Mouse (Mus musculus) neural tube, embryonic 14.5 days (tissue): ENCODE data around the gene Per2. TPM values are rescaled to one million over a fixed set of nuclear protein-coding genes. Genes with fewer than 3 reads are reported as not detected.
A peak's percentile ranks its signal among the peaks of the same experiment; 100 is the strongest.

ENCODE experiments used
- ATAC-seq: fragments of 200-750 bp; cut with Nextera tagmentation; 2 replicates; pipeline ENCODE4 v1.8.0; 2017; ENCODE audit warnings: low read depth, mild to moderate bottlenecking, moderate TSS enrichment, moderate library complexity
- H3K27ac ChIP-seq: fragments of 300-500 bp; sonication (generic); 2 replicates; pipeline ENCODE4 v1.5.1; 2014; ENCODE audit warnings: low read depth, mild to moderate bottlenecking, control low read depth, low read length, moderate library complexity, mixed read lengths
- H3K27me3 ChIP-seq: fragments of 300-500 bp; sonication (generic); 2 replicates; pipeline ENCODE4 v1.6.1; 2014; ENCODE audit warnings: low read length; ENCODE audit not compliant: control insufficient read depth, insufficient read depth
- H3K36me3 ChIP-seq: fragments of 300-500 bp; sonication (generic); 2 replicates; pipeline ENCODE4 v1.6.1; 2014; ENCODE audit warnings: low read length, mixed read lengths; ENCODE audit not compliant: control insufficient read depth, insufficient read depth
- H3K4me1 ChIP-seq: fragments of 300-500 bp; sonication (generic); 2 replicates; pipeline ENCODE4 v1.6.1; 2014; ENCODE audit warnings: low read length; ENCODE audit not compliant: control insufficient read depth, insufficient read depth
- H3K4me2 ChIP-seq: fragments of 300-500 bp; sonication (generic); 2 replicates; pipeline ENCODE4 v1.6.1; 2014; ENCODE audit warnings: mild to moderate bottlenecking, low read depth, low read length, control low read depth
- H3K4me3 ChIP-seq: fragments of 300-500 bp; sonication (generic); 2 replicates; pipeline ENCODE4 v1.5.1; 2014; ENCODE audit warnings: low read depth, low read length, control low read depth, mixed read lengths
- H3K9ac ChIP-seq: fragments of 300-500 bp; sonication (generic); replicated peaks from 2 replicates; pipeline ENCODE4 v1.6.1; 2014; ENCODE audit warnings: low read depth, mild to moderate bottlenecking, control low read depth, low read length, mixed read lengths
- H3K9me3 ChIP-seq: fragments of 300-500 bp; sonication (generic); 2 replicates; pipeline ENCODE4 v1.6.1; 2016; ENCODE audit warnings: low read length; ENCODE audit not compliant: control insufficient read depth
- WGBS: fragments of 180-500 bp; shearing (Covaris S2); extraction: QIAGEN DNeasy Blood & Tissue Kit; methylation state at CpG from one replicate; pipeline ENCODE4 v1.1.7; 2014; 5-methylcytosine and 5-hydroxymethylcytosine counted together
- polyA plus RNA-seq: library from polyadenylated mRNA; unstranded; fragments of >200 nt; fragmentation: Nextera tagmentation; extraction: Ambion mirVana; gene quantifications from 2 replicates; pipeline ENCODE4 v1.2.1, GENCODE M21; 2014

Gene Per2
- 3.7 and 7.5 TPM in 2 replicates for polyA plus RNA-seq

DNA sequence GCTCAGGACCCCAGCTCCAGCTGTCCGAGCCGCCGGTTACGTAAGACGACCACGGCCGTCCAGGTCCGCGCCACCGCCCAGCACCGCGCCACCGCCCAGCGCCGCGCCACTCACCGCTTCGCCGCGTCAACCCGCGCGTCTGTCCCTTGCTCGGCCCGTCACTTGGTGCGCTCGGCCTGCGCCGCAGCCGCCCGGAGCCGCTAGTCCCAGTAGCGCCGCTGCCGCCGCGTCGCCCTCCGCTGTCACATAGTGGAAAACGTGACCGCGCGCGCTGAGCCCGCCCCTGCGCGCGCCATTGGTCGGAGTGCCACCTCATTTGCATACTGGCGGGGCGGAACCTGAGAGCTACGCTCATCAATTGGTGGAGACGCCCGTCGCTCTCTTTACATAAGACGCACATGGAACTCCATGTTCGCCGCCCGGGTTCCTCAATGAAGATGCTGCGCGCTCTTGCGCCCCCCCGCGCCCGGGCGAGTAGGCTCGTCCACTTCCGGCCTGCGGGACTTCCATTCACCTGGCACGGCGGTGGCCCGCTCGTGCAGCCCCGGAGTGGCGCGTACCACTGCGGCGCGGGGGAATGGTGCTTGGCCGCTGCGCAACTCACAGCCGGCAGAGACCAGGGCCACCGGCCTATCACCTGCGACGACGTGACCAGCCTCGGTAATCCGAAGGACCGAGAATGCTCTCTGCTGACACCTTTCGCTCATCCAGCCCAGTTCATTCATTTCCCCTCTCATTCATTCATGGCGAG lies at the start of gene Per2:
Gene Per2, minus strand, starts transcription at position 266 of the 751 bp plus-strand sequence.
- peaks cover 20% of the 10 kb centered on the region for H3K4me1 ChIP-seq
- no peaks in the 10 kb centered on the region for H3K27me3 ChIP-seq
- peak within 1 kb of the TSS; percentile 66 for H3K9ac ChIP-seq
- under 1% methylated on average over 81 of the region's 91 CpGs for WGBS
- peak within 1 kb of the TSS; percentile 90 for H3K4me2 ChIP-seq
- H3K9me3 ChIP-seq: no peaks in the 10 kb centered on the region
- peak; percentile 98 for ATAC-seq
- H3K4me3 ChIP-seq: peak within 1 kb of the TSS; percentile 76
- peak within 1 kb of the TSS; percentile 80 for H3K27ac ChIP-seq
- no peaks in the 10 kb centered on the region for H3K36me3 ChIP-seq

DNA sequence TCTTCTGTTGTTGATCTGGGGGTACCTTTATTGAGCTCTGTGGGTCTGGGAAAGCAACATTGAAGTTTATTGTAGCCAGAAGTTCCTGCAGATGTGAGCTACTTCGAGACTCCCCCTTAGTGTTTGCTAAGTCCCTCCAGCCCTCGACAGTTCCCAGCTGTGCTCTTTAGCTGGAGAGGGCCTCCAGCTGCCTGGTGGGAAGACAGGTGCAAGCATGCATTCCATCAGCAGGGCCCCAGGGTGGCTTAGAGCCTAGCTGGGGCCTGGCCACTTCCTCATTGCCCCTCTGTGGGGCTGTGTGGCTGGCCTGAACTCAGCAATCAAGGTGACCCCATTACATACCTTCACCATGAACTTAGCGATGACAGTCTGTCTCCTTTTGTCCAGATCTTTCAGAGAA lies 45.5 kb upstream of the Per2 start:
- Histone ChIP-seq H3K27ac (no peak overlapping the region), H3K27me3 (no peaks in the 10 kb centered on the region), H3K4me1 (no peaks in the 10 kb centered on the region), H3K4me3 (no peak overlapping the region), H3K9ac (no peak overlapping the region), H3K36me3 (peaks cover 24% of the 10 kb centered on the region), H3K4me2 (no peak overlapping the region), H3K9me3 (no peaks in the 10 kb centered on the region)
- WGBS: 80% methylated on average over 3 of the region's 3 CpGs
- ATAC-seq: no peak

DNA sequence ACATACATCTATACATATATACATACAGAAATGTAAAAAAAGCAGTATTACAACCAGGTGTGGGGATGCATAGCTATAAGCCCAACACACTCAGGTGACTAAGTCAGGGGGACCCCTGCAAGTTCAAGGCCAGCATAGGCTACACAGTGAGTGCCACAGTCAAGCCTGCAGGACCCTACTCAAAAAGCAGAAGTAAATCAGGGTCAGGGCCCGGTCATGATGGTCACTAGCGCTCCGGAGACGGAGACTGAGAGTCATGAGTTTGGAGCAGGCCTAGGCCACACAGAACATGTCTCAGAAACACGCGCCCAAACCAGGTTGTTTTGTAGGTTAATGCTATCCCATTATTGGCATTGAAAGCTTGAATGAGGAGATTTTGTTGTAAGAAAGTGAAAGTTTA lies 39.5 kb upstream of the Per2 start:
- Histone ChIP-seq H3K27me3 (no peaks in the 10 kb centered on the region), H3K9ac (no peak overlapping the region), H3K36me3 (peaks cover 4% of the 10 kb centered on the region), H3K4me2 (no peak overlapping the region), H3K4me3 (no peak overlapping the region), H3K27ac (no peak overlapping the region), H3K9me3 (no peaks in the 10 kb centered on the region), H3K4me1 (peaks cover 12% of the 10 kb centered on the region)
- 93% methylated on average over 6 of the region's 6 CpGs for WGBS
- ATAC-seq: no peak

DNA sequence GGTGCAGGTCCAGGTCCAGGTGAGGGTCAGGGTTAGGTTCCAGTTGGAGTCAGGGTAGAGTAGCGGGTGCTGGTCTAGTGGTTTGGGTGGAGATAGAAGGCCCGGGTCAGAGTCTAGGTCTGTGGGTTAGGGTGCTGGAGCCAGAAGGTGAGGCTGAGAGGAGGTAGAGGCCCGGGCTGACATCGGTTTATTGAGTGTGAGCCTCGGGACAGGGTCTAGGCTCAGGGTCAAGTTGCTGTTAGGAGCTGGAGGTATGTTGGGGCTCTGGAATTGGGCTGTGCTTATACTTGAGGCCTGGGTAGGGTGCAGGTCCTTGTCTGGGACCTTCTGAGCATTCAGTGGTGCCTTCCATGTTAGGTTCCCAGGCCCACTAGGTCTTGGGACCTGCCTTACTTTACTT lies 36.2 kb upstream of the Per2 start:
- peak overlapping the region; percentile 78 for H3K9ac ChIP-seq
- no peaks in the 10 kb centered on the region for H3K9me3 ChIP-seq
- WGBS: 56% methylated on average over 5 of the region's 5 CpGs
- H3K4me3 ChIP-seq: peak overlapping the region; percentile 89
- H3K4me1 ChIP-seq: peaks cover 12% of the 10 kb centered on the region
- H3K27me3 ChIP-seq: no peaks in the 10 kb centered on the region
- H3K36me3 ChIP-seq: no peaks in the 10 kb centered on the region; the same call in none of the 2 replicates
- no peak overlapping the region for H3K27ac ChIP-seq
- peak overlapping the region; percentile 94 for H3K4me2 ChIP-seq
- ATAC-seq: no peak

DNA sequence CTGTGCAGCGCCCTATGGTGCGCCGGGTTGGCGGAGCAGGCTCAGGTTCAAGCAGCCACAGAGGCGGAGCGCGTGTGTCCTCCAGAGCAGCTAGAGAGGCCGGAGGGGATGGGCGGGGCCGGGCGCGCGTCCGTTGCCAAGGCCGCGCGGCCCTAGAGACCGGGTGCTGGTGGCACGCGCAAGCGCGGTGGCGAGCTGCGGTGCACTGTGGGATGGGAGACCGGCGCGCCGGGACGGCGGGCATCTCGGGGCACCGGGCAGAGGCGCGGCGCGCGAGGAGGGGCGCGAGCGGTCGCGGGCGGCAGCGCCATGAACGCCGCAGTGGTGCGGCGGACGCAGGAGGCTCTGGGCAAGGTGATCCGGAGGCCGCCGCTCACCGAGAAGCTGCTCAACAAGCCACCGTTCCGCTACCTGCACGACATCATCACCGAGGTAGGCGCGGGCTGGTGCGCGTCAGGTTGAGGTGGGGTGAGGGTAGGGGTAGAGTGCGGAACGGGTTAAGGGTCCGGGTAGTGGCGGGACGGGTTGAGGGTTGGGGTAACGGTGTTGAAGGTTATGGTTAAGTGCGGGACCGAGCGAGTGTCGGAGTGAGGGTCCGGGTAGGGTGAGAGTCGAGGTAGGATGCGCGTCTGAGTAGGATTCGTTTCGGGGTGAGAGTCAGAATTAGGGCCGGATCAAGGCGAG lies 35.5 kb upstream of the Per2 start, which contains the start of gene Traf3ip1:
Gene Traf3ip1, plus strand, starts transcription at position 191 of the 684 bp plus-strand sequence.
- peak within 1 kb of the TSS; percentile 89 for H3K4me3 ChIP-seq
- peak within 1 kb of the TSS; percentile 94 for H3K4me2 ChIP-seq
- peaks cover 12% of the 10 kb centered on the region for H3K4me1 ChIP-seq
- no peaks in the 10 kb centered on the region for H3K9me3 ChIP-seq
- no peaks in the 10 kb centered on the region; the same call in 1 of the 2 replicates for H3K36me3 ChIP-seq
- peak within 1 kb of the TSS; percentile 78 for H3K9ac ChIP-seq
- under 1% methylated on average over 78 of the region's 79 CpGs for WGBS
- no peak within 1 kb of the TSS for H3K27ac ChIP-seq
- peak; percentile 99 for ATAC-seq
- H3K27me3 ChIP-seq: no peaks in the 10 kb centered on the region

DNA sequence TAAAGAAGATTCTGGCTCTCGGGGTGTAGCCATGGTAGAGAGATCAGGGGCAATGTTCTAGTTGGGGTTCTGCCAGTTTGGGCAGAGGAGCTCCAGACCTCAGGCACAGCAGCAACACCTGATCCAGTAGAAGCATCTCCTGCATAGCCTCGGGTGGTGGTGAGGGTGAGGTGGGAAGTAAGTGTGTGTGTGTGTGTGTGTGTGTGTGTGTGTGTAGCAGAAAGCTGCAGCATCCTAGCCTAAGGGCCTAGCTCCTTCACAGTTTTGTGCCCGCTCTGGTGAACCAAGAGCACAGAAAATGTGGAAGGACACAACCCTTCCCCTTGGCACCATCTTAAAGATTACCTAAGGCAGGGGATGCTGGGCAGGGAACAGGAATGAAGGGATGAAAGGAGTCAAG lies 34.8 kb upstream of the Per2 start:
- 55% methylated on average over 3 of the region's 3 CpGs for WGBS
- no peak overlapping the region for H3K9ac ChIP-seq
- no peaks in the 10 kb centered on the region for H3K27me3 ChIP-seq
- H3K9me3 ChIP-seq: no peaks in the 10 kb centered on the region
- no peak overlapping the region for H3K27ac ChIP-seq
- peak overlapping the region; percentile 89; the same call in 1 of the 2 replicates for H3K4me3 ChIP-seq
- H3K4me2 ChIP-seq: peak overlapping the region; percentile 94
- no peaks in the 10 kb centered on the region for H3K36me3 ChIP-seq
- peaks cover 12% of the 10 kb centered on the region for H3K4me1 ChIP-seq
- ATAC-seq: peak; percentile 22; the same call in 1 of the 2 replicates

DNA sequence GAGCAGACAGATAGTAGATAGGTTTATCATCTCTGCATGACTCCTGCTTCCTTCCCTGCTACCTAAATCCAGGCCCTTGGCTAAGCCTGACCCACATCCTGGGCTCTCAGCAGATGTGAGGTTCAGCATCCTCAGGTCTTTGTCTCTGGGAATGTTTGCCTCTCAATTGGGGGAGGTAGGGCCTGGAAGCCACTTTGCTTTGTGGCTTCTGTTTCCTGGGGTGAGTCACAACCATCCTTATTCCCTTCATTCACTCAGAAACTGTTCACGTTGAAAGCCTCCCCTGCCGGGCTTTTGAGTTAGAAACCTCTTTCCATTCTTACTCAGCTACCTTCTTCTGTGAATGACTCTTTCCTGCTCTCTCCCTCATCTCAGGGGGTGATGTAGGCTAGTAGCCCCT lies 33.6 kb upstream of the Per2 start:
- Histone ChIP-seq H3K9me3 (no peaks in the 10 kb centered on the region), H3K4me3 (no peak overlapping the region), H3K36me3 (no peaks in the 10 kb centered on the region), H3K4me2 (no peak overlapping the region), H3K27ac (no peak overlapping the region), H3K9ac (no peak overlapping the region), H3K27me3 (no peaks in the 10 kb centered on the region), H3K4me1 (peaks cover 12% of the 10 kb centered on the region)
- WGBS: 11% methylated on average over 2 of the region's 2 CpGs
- no peak for ATAC-seq

DNA sequence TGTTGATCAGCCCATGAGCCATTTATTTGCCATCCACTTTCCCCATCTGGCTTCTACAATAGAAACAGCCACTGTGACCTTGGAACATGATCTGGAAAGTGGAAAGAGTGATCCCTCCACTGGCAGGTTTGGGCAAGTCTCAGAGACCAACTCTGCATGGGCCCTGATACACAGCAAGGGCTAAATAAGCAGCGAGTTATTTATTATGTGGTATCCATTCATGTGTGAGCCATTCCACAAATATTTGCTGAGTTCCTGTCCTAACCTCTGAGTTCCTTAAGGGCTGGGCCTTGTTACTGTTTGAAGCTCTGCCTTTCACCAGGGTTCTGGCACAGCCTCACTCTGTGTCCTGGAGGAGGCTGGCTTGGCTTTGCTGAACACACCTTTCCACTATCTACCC lies 31.2 kb upstream of the Per2 start:
- Histone ChIP-seq H3K27ac (no peak overlapping the region), H3K9ac (no peak overlapping the region), H3K9me3 (no peaks in the 10 kb centered on the region), H3K4me3 (no peak overlapping the region), H3K4me1 (peaks cover 3% of the 10 kb centered on the region), H3K36me3 (no peaks in the 10 kb centered on the region), H3K27me3 (no peaks in the 10 kb centered on the region), H3K4me2 (no peak overlapping the region)
- ATAC-seq: no peak
- 87% methylated on average over 1 of the region's 1 CpGs for WGBS

DNA sequence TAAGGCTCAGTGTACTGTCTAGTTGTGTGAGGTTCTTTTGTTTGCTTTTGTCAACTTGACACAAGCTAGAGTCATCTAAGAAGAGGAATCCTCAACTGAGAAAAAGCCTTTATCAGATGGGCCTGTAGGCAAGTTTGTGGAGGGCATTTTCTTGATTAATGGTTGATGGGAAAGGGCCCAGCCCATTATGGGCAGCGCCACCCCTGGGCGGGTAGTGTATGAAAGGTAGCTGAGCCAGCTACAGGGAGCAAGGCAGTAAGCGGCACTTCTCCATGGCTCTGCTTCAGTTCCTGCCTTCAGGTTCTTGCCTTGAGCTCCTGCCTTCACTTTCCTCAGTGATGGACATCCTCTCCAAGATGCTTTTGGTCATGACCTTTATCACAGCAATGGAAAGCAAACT lies 27.0 kb upstream of the Per2 start:
- H3K27me3 ChIP-seq: no peaks in the 10 kb centered on the region
- ATAC-seq: no peak
- H3K4me3 ChIP-seq: no peak overlapping the region
- H3K4me1 ChIP-seq: no peaks in the 10 kb centered on the region
- 80% methylated on average over 3 of the region's 3 CpGs for WGBS
- no peaks in the 10 kb centered on the region for H3K9me3 ChIP-seq
- no peak overlapping the region for H3K9ac ChIP-seq
- no peak overlapping the region for H3K27ac ChIP-seq
- no peaks in the 10 kb centered on the region for H3K36me3 ChIP-seq
- no peak overlapping the region for H3K4me2 ChIP-seq
